Comparison of ENCODE assay signal across 18 mouse cellular contexts in the genomic region with DNA sequence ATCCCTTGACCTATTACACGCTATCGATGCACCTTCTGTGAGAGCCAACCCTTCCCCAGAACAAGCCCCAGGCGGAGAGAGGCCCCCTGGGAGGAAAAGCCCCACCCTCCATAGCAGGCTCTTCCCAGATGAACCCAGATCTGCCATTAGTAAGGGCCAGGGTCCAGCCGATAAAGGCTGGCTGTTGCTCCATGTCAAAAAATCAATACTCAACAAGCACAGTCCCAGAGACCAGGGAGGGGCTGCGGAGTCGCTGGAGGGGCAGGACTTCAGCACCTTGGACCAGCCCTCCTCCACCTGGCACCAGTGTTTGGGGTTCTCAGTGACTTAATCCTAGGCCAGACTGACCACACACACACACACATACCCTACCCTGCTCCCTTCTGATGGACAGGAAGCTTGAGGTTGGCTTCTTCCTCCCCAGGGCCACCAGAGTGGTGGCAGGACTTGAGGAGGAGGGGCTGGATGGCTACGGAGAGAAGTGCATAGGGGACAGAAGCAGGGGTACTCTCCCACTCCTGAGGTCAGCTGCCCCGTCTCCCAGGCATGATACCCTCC. TPM values are rescaled to one million over a fixed set of nuclear protein-coding genes. Genes with fewer than 3 reads are reported as not detected.
A peak's percentile ranks its signal among the peaks of the same experiment; 100 is the strongest.
DNase-seq lines count a peak whose midpoint lies in the region; ATAC-seq lines count a peak whose summit lies in the region.
"Had no signal": no experiment of that assay in that cellular context is flagged by ENCODE, and none has a peak within 500 bp of the region (broad histone marks: within the 10 kb centered on the region; RNA-seq: fewer than 3 reads in every experiment).

No protein-coding gene starts in this region.

- peak overlapping the region; percentile 46 for H3K27ac ChIP-seq in midbrain, embryonic 10.5 days (replicated peaks)
- H3K27ac ChIP-seq in midbrain, embryonic 15.5 days: no peak overlapping the region
- H3K27ac ChIP-seq in intestine, embryonic 14.5 days (ENCODE audit: low read depth): no peak overlapping the region
- H3K27ac ChIP-seq in liver, embryonic 15.5 days (replicated peaks): peak overlapping the region; percentile 95
- H3K27ac ChIP-seq: embryonic facial prominence, embryonic 13.5 days; neural tube, embryonic 12.5 days had no signal

- 48% methylated on average over 8 of the region's 8 CpGs for WGBS in midbrain, embryonic 10.5 days
- WGBS in midbrain, embryonic 15.5 days: 48% methylated on average over 8 of the region's 8 CpGs
- WGBS in intestine, embryonic 14.5 days: 48% methylated on average over 8 of the region's 8 CpGs
- 9% methylated on average over 8 of the region's 8 CpGs for WGBS in liver, embryonic 15.5 days (ENCODE audit: insufficient replicate concordance)

- H3K9me3 ChIP-seq in midbrain, embryonic 10.5 days (replicated peaks): no peaks in the 10 kb centered on the region
- no peaks in the 10 kb centered on the region for H3K9me3 ChIP-seq in midbrain, embryonic 15.5 days
- no peaks in the 10 kb centered on the region for H3K9me3 ChIP-seq in intestine, embryonic 14.5 days (ENCODE audit: control insufficient read depth, low read length)
- H3K9me3 ChIP-seq in liver, embryonic 15.5 days (replicated peaks): no peaks in the 10 kb centered on the region
- H3K9me3 ChIP-seq: embryonic facial prominence, embryonic 13.5 days; neural tube, embryonic 12.5 days had no signal

- no peak overlapping the region for H3K4me2 ChIP-seq in midbrain, embryonic 15.5 days
- no peak overlapping the region for H3K4me2 ChIP-seq in intestine, embryonic 14.5 days (ENCODE audit: low read length)
- peak overlapping the region; percentile 67 for H3K4me2 ChIP-seq in liver, embryonic 15.5 days
- H3K4me2 ChIP-seq: embryonic facial prominence, embryonic 13.5 days; midbrain, embryonic 11.5 days; neural tube, embryonic 12.5 days had no signal

- H3K36me3 ChIP-seq in midbrain, embryonic 10.5 days: no peaks in the 10 kb centered on the region
- H3K36me3 ChIP-seq in midbrain, embryonic 15.5 days (replicated peaks): no peaks in the 10 kb centered on the region
- peaks cover 8% of the 10 kb centered on the region; the same call in 1 of the 2 replicates for H3K36me3 ChIP-seq in intestine, embryonic 14.5 days (ENCODE audit: control insufficient read depth, insufficient read depth, low read length)
- peaks cover 89% of the 10 kb centered on the region for H3K36me3 ChIP-seq in liver, embryonic 15.5 days (replicated peaks)
- H3K36me3 ChIP-seq: embryonic facial prominence, embryonic 13.5 days; neural tube, embryonic 12.5 days had no signal

- H3K4me1 ChIP-seq in midbrain, embryonic 10.5 days: peaks cover 83% of the 10 kb centered on the region
- peaks cover 18% of the 10 kb centered on the region for H3K4me1 ChIP-seq in midbrain, embryonic 15.5 days
- peaks cover 29% of the 10 kb centered on the region for H3K4me1 ChIP-seq in intestine, embryonic 14.5 days (replicated peaks; ENCODE audit: control insufficient read depth, insufficient read depth, low read length)
- peaks cover 100% of the 10 kb centered on the region for H3K4me1 ChIP-seq in liver, embryonic 15.5 days (replicated peaks)

- H3K9ac ChIP-seq in midbrain, embryonic 15.5 days: no peak overlapping the region
- no peak overlapping the region for H3K9ac ChIP-seq in intestine, embryonic 14.5 days (ENCODE audit: low read length)
- H3K9ac ChIP-seq in liver, embryonic 15.5 days: peak overlapping the region; percentile 71
- H3K9ac ChIP-seq: embryonic facial prominence, embryonic 13.5 days; neural tube, embryonic 12.5 days had no signal

- no peak for DNase-seq in midbrain, embryonic 10.5 days (ENCODE audit: low spot score)
- no peak for DNase-seq in intestine, embryonic 14.5 days (ENCODE audit: low spot score)
- DNase-seq in left cerebral cortex, postnatal 10 days (ENCODE audit: extremely low spot score in 1 of 2, low spot score in 2 of 2): no peak
- DNase-seq in urinary bladder, adult 2 months (ENCODE audit: low spot score): no peak
- DNase-seq in cerebellum, postnatal 10 days: no peak
- DNase-seq: cerebellum, adult 9-10 months; kidney, adult 8-10 months; retina, postnatal 1 day; thymus, postnatal 36 days had no signal

- no peak for ATAC-seq in midbrain, embryonic 15.5 days (replicated peaks)
- ATAC-seq in intestine, embryonic 14.5 days (replicated peaks; ENCODE audit: low FRiP score, low TSS enrichment, low read depth): peak; percentile 37
- no peak for ATAC-seq in liver, embryonic 15.5 days (ENCODE audit: insufficient read depth)
- ATAC-seq: activated CD4-positive, CD25-positive, alpha-beta regulatory T cell, adult 4 months; forebrain, embryonic 16.5 days had no signal

- H3K4me3 ChIP-seq in midbrain, embryonic 10.5 days: no peak overlapping the region
- H3K4me3 ChIP-seq in midbrain, embryonic 15.5 days: no peak overlapping the region
- H3K4me3 ChIP-seq in intestine, embryonic 14.5 days (ENCODE audit: low read depth, low read length): no peak overlapping the region
- no peak overlapping the region for H3K4me3 ChIP-seq in liver, embryonic 15.5 days (replicated peaks)
- H3K4me3 ChIP-seq: embryonic facial prominence, embryonic 13.5 days; neural tube, embryonic 12.5 days had no signal

- H3K27me3 ChIP-seq in midbrain, embryonic 10.5 days (ENCODE audit: low read depth, poor library complexity, severe bottlenecking): 0 out of 2 replicates have a peak, but pooled peaks cover 13% of the 10 kb centered on the region
- H3K27me3 ChIP-seq in midbrain, embryonic 15.5 days (replicated peaks): no peaks in the 10 kb centered on the region
- no peaks in the 10 kb centered on the region for H3K27me3 ChIP-seq in intestine, embryonic 14.5 days (replicated peaks; ENCODE audit: control insufficient read depth, insufficient read depth, low read length)
- H3K27me3 ChIP-seq in liver, embryonic 15.5 days: no peaks in the 10 kb centered on the region
- H3K27me3 ChIP-seq: embryonic facial prominence, embryonic 13.5 days had no signal

- intact Hi-C loops in left cerebral cortex, postnatal 10 days (cut with DNase I): no loop called here

RNA-seq across cellular contexts. Expression of gene Zfpm1, which starts 36.1 kb away (rescaled TPM):
- 1.3 and 1.5 TPM in 2 replicates for polyA plus RNA-seq in midbrain, embryonic 10.5 days (2016; fragmentation: Nextera tagmentation; extraction: Ambion mirVana)
- 1.5 and 1.8 TPM in 2 replicates for polyA plus RNA-seq in midbrain, embryonic 15.5 days (2015; fragmentation: Nextera tagmentation; extraction: Ambion mirVana)
- polyA plus RNA-seq in intestine, embryonic 14.5 days (2014; fragmentation: Nextera tagmentation; extraction: Ambion mirVana): 4.2 and 6.4 TPM in 2 replicates
- 12.0 and 14.9 TPM in 2 replicates for polyA plus RNA-seq in liver, embryonic 15.5 days (2015; fragmentation: Nextera tagmentation; extraction: Ambion mirVana)
- total RNA-seq in left cerebral cortex, postnatal 10 days (2021): 10 to 100 TPM; 14.1 to 15.6 TPM
- polyA plus RNA-seq in urinary bladder, adult 2 months (2012; rRNA removed): 13.2 and 16.2 TPM in 2 replicates

RNA-seq across cellular contexts. Expression of gene Trhr2, which starts 42.5 kb away (rescaled TPM):
- not detected in 2 replicates for polyA plus RNA-seq in midbrain, embryonic 10.5 days (2016; fragmentation: Nextera tagmentation; extraction: Ambion mirVana)
- not detected in 2 replicates for polyA plus RNA-seq in midbrain, embryonic 15.5 days (2015; fragmentation: Nextera tagmentation; extraction: Ambion mirVana)
- not detected in 2 replicates for polyA plus RNA-seq in intestine, embryonic 14.5 days (2014; fragmentation: Nextera tagmentation; extraction: Ambion mirVana)
- polyA plus RNA-seq in liver, embryonic 15.5 days (2015; fragmentation: Nextera tagmentation; extraction: Ambion mirVana): not detected in 2 replicates
- total RNA-seq in left cerebral cortex, postnatal 10 days (2021): 1 to 10 TPM; 1.4 to 1.9 TPM
- polyA plus RNA-seq in urinary bladder, adult 2 months (2012; rRNA removed): 0.19 and 0.23 TPM in 2 replicates
- total RNA-seq: gastrocnemius, postnatal 4 days; hematopoietic stem cell, adult 5-6 weeks had no signal
- polyA plus RNA-seq: activated CD4-positive, CD25-positive, alpha-beta regulatory T cell, adult 4 months; forebrain, embryonic 16.5 days; midbrain, embryonic 11.5 days; neural tube, embryonic 12.5 days had no signal

RNA-seq across cellular contexts. Expression of gene Zc3h18, which starts 58.4 kb away (rescaled TPM):
- 75.7 and 79.4 TPM in 2 replicates for polyA plus RNA-seq in midbrain, embryonic 10.5 days (2016; fragmentation: Nextera tagmentation; extraction: Ambion mirVana)
- polyA plus RNA-seq in midbrain, embryonic 15.5 days (2015; fragmentation: Nextera tagmentation; extraction: Ambion mirVana): 38.9 and 41.3 TPM in 2 replicates
- polyA plus RNA-seq in intestine, embryonic 14.5 days (2014; fragmentation: Nextera tagmentation; extraction: Ambion mirVana): 37.0 and 38.6 TPM in 2 replicates
- 23.1 and 25.6 TPM in 2 replicates for polyA plus RNA-seq in liver, embryonic 15.5 days (2015; fragmentation: Nextera tagmentation; extraction: Ambion mirVana)
- 10 to 100 TPM; 32.6 to 33.4 TPM for total RNA-seq in left cerebral cortex, postnatal 10 days (2021)
- polyA plus RNA-seq in urinary bladder, adult 2 months (2012; rRNA removed): 26.4 and 29.9 TPM in 2 replicates

Comparison
In these comparisons a context has a peak if more than half of its experiments do, and no peak if none do; other contexts are left out.
1. H3K27ac ChIP-seq: peak in midbrain, embryonic 10.5 days (single experiment) and liver, embryonic 15.5 days (single experiment); none in midbrain, embryonic 15.5 days (single experiment) and intestine, embryonic 14.5 days (single experiment).